Mouse (Mus musculus): Measurements from ENCODE around the gene Fto. TPM values are rescaled to one million over a fixed set of nuclear protein-coding genes. Genes with fewer than 3 reads are reported as not detected.

The Fto gene
- polyA plus RNA-seq, 1 experiment from 2014 or later, result 97.3 TPM

GRCm38 (mm10) chr8:91613603-91614002, 300.3 kb downstream of the Fto start:
- Histone ChIP-seq H3K27ac (replicated peaks; ENCODE audit: low read depth, low read length) (no peak overlapping the region), H3K27me3 (ENCODE audit: control insufficient read depth, insufficient read depth, low read length) (peaks cover 56% of the 10 kb centered on the region), H3K9ac (ENCODE audit: low read length) (no peak overlapping the region), H3K4me2 (ENCODE audit: low read depth, severe bottlenecking) (no peak overlapping the region), H3K4me1 (ENCODE audit: control insufficient read depth, insufficient read depth, low read length) (peaks cover 40% of the 10 kb centered on the region), H3K4me3 (ENCODE audit: low read depth, low read length) (no peak overlapping the region), H3K36me3 (ENCODE audit: control insufficient read depth, insufficient read depth, low read length) (no peaks in the 10 kb centered on the region), H3K9me3 (ENCODE audit: control insufficient read depth, low read length) (no peaks in the 10 kb centered on the region)
- WGBS, result 7% methylated on average over 9 of the region's 9 CpGs
- DNase-seq (ENCODE audit: low spot score) (peak; percentile 79), ATAC-seq (ENCODE audit: insufficient number of reproducible peaks, low FRiP score, low TSS enrichment, low read depth) (peak; percentile 36; the same call in 1 of the 2 replicates)

- Histone ChIP-seq H3K4me3 (ENCODE audit: low read depth, low read length) (no peak overlapping the region), H3K4me2 (ENCODE audit: low read depth, severe bottlenecking) (no peak overlapping the region), H3K9me3 (ENCODE audit: control insufficient read depth, low read length) (no peaks in the 10 kb centered on the region), H3K4me1 (ENCODE audit: control insufficient read depth, insufficient read depth, low read length) (peaks cover 40% of the 10 kb centered on the region), H3K9ac (ENCODE audit: low read length) (no peak overlapping the region), H3K27ac (replicated peaks; ENCODE audit: low read depth, low read length) (no peak overlapping the region), H3K36me3 (ENCODE audit: control insufficient read depth, insufficient read depth, low read length) (no peaks in the 10 kb centered on the region), H3K27me3 (ENCODE audit: control insufficient read depth, insufficient read depth, low read length) (peaks cover 61% of the 10 kb centered on the region)
- no peak for DNase-seq (ENCODE audit: low spot score)
- 63% methylated on average over 8 of the region's 8 CpGs for WGBS
- ATAC-seq (ENCODE audit: insufficient number of reproducible peaks, low FRiP score, low TSS enrichment, low read depth), result no peak
Measured at GRCm38 (mm10) chr8:91615196-91615595, 301.9 kb downstream of the Fto start.

GRCm38 (mm10) chr8:91615781-91616683, 302.7 kb downstream of the Fto start:
- 70% methylated on average over 11 of the region's 11 CpGs for WGBS
- DNase-seq (ENCODE audit: low spot score) (no peak), ATAC-seq (ENCODE audit: insufficient number of reproducible peaks, low FRiP score, low TSS enrichment, low read depth) (no peak)
- H3K27ac ChIP-seq (replicated peaks; ENCODE audit: low read depth, low read length), result no peak overlapping the region
- no peaks in the 10 kb centered on the region for H3K36me3 ChIP-seq (ENCODE audit: control insufficient read depth, insufficient read depth, low read length)
- no peak overlapping the region for H3K4me2 ChIP-seq (ENCODE audit: low read depth, severe bottlenecking)
- H3K27me3 ChIP-seq (ENCODE audit: control insufficient read depth, insufficient read depth, low read length), result peaks cover 60% of the 10 kb centered on the region
- H3K4me3 ChIP-seq (ENCODE audit: low read depth, low read length), result no peak overlapping the region
- peaks cover 40% of the 10 kb centered on the region for H3K4me1 ChIP-seq (ENCODE audit: control insufficient read depth, insufficient read depth, low read length)
- H3K9ac ChIP-seq (ENCODE audit: low read length), result no peak overlapping the region
- no peaks in the 10 kb centered on the region for H3K9me3 ChIP-seq (ENCODE audit: control insufficient read depth, low read length)

- no peak overlapping the region for H3K9ac ChIP-seq (ENCODE audit: low read length)
- H3K36me3 ChIP-seq (ENCODE audit: control insufficient read depth, insufficient read depth, low read length), result no peaks in the 10 kb centered on the region
- H3K9me3 ChIP-seq (ENCODE audit: control insufficient read depth, low read length), result no peaks in the 10 kb centered on the region
- 68% methylated on average over 5 of the region's 5 CpGs for WGBS
- no peak overlapping the region for H3K27ac ChIP-seq (replicated peaks; ENCODE audit: low read depth, low read length)
- no peak overlapping the region for H3K4me3 ChIP-seq (ENCODE audit: low read depth, low read length)
- peaks cover 26% of the 10 kb centered on the region for H3K4me1 ChIP-seq (ENCODE audit: control insufficient read depth, insufficient read depth, low read length)
- DNase-seq (ENCODE audit: low spot score) (no peak), ATAC-seq (ENCODE audit: insufficient number of reproducible peaks, low FRiP score, low TSS enrichment, low read depth) (no peak)
- no peak overlapping the region for H3K4me2 ChIP-seq (ENCODE audit: low read depth, severe bottlenecking)
- H3K27me3 ChIP-seq (ENCODE audit: control insufficient read depth, insufficient read depth, low read length), result peaks cover 65% of the 10 kb centered on the region
Measured at GRCm38 (mm10) chr8:91617772-91618171, 304.4 kb downstream of the Fto start.

- no peak for DNase-seq (ENCODE audit: low spot score)
- Histone ChIP-seq H3K36me3 (ENCODE audit: control insufficient read depth, insufficient read depth, low read length) (no peaks in the 10 kb centered on the region), H3K27ac (replicated peaks; ENCODE audit: low read depth, low read length) (no peak overlapping the region), H3K9me3 (ENCODE audit: control insufficient read depth, low read length) (no peaks in the 10 kb centered on the region), H3K27me3 (ENCODE audit: control insufficient read depth, insufficient read depth, low read length) (peaks cover 84% of the 10 kb centered on the region), H3K9ac (ENCODE audit: low read length) (no peak overlapping the region), H3K4me2 (ENCODE audit: low read depth, severe bottlenecking) (no peak overlapping the region), H3K4me3 (ENCODE audit: low read depth, low read length) (no peak overlapping the region), H3K4me1 (ENCODE audit: control insufficient read depth, insufficient read depth, low read length) (peaks cover 14% of the 10 kb centered on the region)
- WGBS, result 8% methylated on average over 12 of the region's 12 CpGs
- no peak for ATAC-seq (ENCODE audit: insufficient number of reproducible peaks, low FRiP score, low TSS enrichment, low read depth)
Measured at GRCm38 (mm10) chr8:91622757-91623156, 309.4 kb downstream of the Fto start.

GRCm38 (mm10) chr8:91625686-91626558, 312.6 kb downstream of the Fto start:
- Histone ChIP-seq H3K27ac (replicated peaks; ENCODE audit: low read depth, low read length) (no peak overlapping the region), H3K9ac (ENCODE audit: low read length) (no peak overlapping the region), H3K4me2 (ENCODE audit: low read depth, severe bottlenecking) (no peak overlapping the region), H3K27me3 (ENCODE audit: control insufficient read depth, insufficient read depth, low read length) (peaks cover 77% of the 10 kb centered on the region), H3K4me3 (ENCODE audit: low read depth, low read length) (no peak overlapping the region), H3K36me3 (ENCODE audit: control insufficient read depth, insufficient read depth, low read length) (no peaks in the 10 kb centered on the region), H3K9me3 (ENCODE audit: control insufficient read depth, low read length) (no peaks in the 10 kb centered on the region), H3K4me1 (ENCODE audit: control insufficient read depth, insufficient read depth, low read length) (peaks cover 26% of the 10 kb centered on the region)
- no peak for DNase-seq (ENCODE audit: low spot score)
- no peak for ATAC-seq (ENCODE audit: insufficient number of reproducible peaks, low FRiP score, low TSS enrichment, low read depth)
- 23% methylated on average over 18 of the region's 18 CpGs for whole genome bisulfite sequencing

- ATAC-seq (ENCODE audit: insufficient number of reproducible peaks, low FRiP score, low TSS enrichment, low read depth) (no peak), DNase-seq (ENCODE audit: low spot score) (peak; percentile 40)
- 11% methylated on average over 14 of the region's 14 CpGs for WGBS
Measured at GRCm38 (mm10) chr8:91629594-91629993, 316.3 kb downstream of the Fto start.

GRCm38 (mm10) chr8:91630320-91631033, 317.2 kb downstream of the Fto start:
- DNase-seq (ENCODE audit: low spot score), result peak; percentile 34
- Histone ChIP-seq H3K9ac (ENCODE audit: low read length) (no peak overlapping the region), H3K27ac (replicated peaks; ENCODE audit: low read depth, low read length) (no peak overlapping the region), H3K4me1 (ENCODE audit: control insufficient read depth, insufficient read depth, low read length) (peaks cover 21% of the 10 kb centered on the region), H3K27me3 (ENCODE audit: control insufficient read depth, insufficient read depth, low read length) (peaks cover 76% of the 10 kb centered on the region), H3K4me2 (ENCODE audit: low read depth, severe bottlenecking) (no peak overlapping the region), H3K36me3 (ENCODE audit: control insufficient read depth, insufficient read depth, low read length) (no peaks in the 10 kb centered on the region), H3K9me3 (ENCODE audit: control insufficient read depth, low read length) (no peaks in the 10 kb centered on the region), H3K4me3 (ENCODE audit: low read depth, low read length) (no peak overlapping the region)
- 25% methylated on average over 16 of the region's 16 CpGs for WGBS
- 0 out of 2 replicates have a peak, but pooled peaks have one; percentile 32 for ATAC-seq (ENCODE audit: insufficient number of reproducible peaks, low FRiP score, low TSS enrichment, low read depth)

More at GRCm38 (mm10) chr8:91629594-91629993, 316.3 kb downstream of the Fto start:
- Histone ChIP-seq H3K4me2 (ENCODE audit: low read depth, severe bottlenecking) (peak overlapping the region; percentile 31), H3K9ac (ENCODE audit: low read length) (no peak overlapping the region), H3K36me3 (ENCODE audit: control insufficient read depth, insufficient read depth, low read length) (no peaks in the 10 kb centered on the region), H3K27me3 (ENCODE audit: control insufficient read depth, insufficient read depth, low read length) (peaks cover 76% of the 10 kb centered on the region), H3K27ac (replicated peaks; ENCODE audit: low read depth, low read length) (no peak overlapping the region), H3K9me3 (ENCODE audit: control insufficient read depth, low read length) (no peaks in the 10 kb centered on the region), H3K4me3 (ENCODE audit: low read depth, low read length) (no peak overlapping the region), H3K4me1 (ENCODE audit: control insufficient read depth, insufficient read depth, low read length) (peaks cover 25% of the 10 kb centered on the region)

Measured in limb, embryonic 11.5 days (tissue).